Mouse (Mus musculus): Measurements from ENCODE around the gene Sytl4. TPM values are rescaled to one million over a fixed set of nuclear protein-coding genes. Genes with fewer than 3 reads are reported as not detected.

Gene Sytl4
- polyA plus RNA-seq, 1 experiment: 0.31 TPM

DNA sequence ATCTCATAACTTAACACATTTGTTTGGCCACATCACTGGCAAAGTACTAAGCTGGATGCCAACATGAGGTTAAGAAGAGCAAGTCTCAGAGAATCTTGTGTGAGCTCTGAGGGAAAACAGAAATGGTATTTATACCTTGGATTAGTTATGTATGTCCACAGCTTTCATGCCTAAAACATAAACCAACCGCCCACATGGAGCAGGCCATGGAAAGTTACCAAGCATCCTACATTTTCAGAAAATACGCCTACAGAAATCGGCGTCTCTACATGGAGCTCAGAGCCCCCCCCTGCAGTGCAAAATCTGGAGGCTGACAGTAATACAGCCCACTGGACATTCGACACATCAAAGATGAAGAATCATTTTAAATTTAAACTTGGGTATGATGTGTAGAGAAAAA, 93.5 kb downstream of the Sytl4 start:
- H3K27me3 ChIP-seq (ENCODE audit: control insufficient read depth, insufficient read depth, low read length, poor library complexity, severe bottlenecking): no peaks in the 10 kb centered on the region
- no peaks in the 10 kb centered on the region for H3K9me3 ChIP-seq (replicated peaks; ENCODE audit: control insufficient read depth, insufficient read depth, low read length, poor library complexity, severe bottlenecking)
- no peaks in the 10 kb centered on the region for H3K36me3 ChIP-seq (ENCODE audit: control insufficient read depth, insufficient read depth, low read length, poor library complexity, severe bottlenecking)
- TF ChIP-seq CTCF (IDR thresholded peaks at IDR 0.05; ENCODE audit: low read depth, low read length): no peak
- no peak for TF ChIP-seq EP300 (IDR thresholded peaks at IDR 0.05; ENCODE audit: insufficient read depth, low read depth, low read length)
- TF ChIP-seq POLR2A (IDR thresholded peaks at IDR 0.05; ENCODE audit: insufficient read depth, low read length): no peak
- H3K4me1 ChIP-seq (ENCODE audit: control insufficient read depth, insufficient read depth, low read length): no peaks in the 10 kb centered on the region
- no peak overlapping the region for H3K9ac ChIP-seq (ENCODE audit: low read depth, poor library complexity, severe bottlenecking)
- H3K27ac ChIP-seq (ENCODE audit: insufficient read depth, low read length): no peak overlapping the region
- H3K4me3 ChIP-seq (ENCODE audit: low read depth, low read length): no peak overlapping the region

DNA sequence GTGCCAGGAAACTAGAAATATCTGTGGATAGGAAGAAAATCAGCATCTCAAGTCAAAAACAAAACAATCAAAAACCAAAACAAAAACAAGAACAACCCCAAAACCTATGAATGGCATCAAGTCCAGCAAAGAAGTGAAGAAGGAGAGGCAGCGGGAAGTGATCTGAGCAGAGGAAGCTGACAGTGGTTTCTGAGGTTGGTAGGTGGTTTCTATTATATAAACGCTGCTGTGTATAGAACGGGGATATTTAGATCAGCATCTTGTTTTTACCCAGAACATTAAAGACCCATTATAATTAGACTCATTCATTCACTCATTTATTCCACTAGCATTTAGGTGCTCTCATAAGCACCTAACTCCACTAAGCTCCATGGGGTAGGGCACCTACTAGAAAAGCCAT, 94.3 kb downstream of the Sytl4 start:
- Histone ChIP-seq H3K36me3 (ENCODE audit: control insufficient read depth, insufficient read depth, low read length, poor library complexity, severe bottlenecking) (no peaks in the 10 kb centered on the region), H3K27me3 (ENCODE audit: control insufficient read depth, insufficient read depth, low read length, poor library complexity, severe bottlenecking) (no peaks in the 10 kb centered on the region), H3K4me1 (ENCODE audit: control insufficient read depth, insufficient read depth, low read length) (no peaks in the 10 kb centered on the region), H3K9ac (ENCODE audit: low read depth, poor library complexity, severe bottlenecking) (no peak overlapping the region), H3K9me3 (replicated peaks; ENCODE audit: control insufficient read depth, insufficient read depth, low read length, poor library complexity, severe bottlenecking) (no peaks in the 10 kb centered on the region), H3K4me3 (ENCODE audit: low read depth, low read length) (no peak overlapping the region), H3K27ac (ENCODE audit: insufficient read depth, low read length) (no peak overlapping the region)
- no peak for TF ChIP-seq EP300 (IDR thresholded peaks at IDR 0.05; ENCODE audit: insufficient read depth, low read depth, low read length)
- no peak for TF ChIP-seq CTCF (IDR thresholded peaks at IDR 0.05; ENCODE audit: low read depth, low read length)
- no peak for TF ChIP-seq POLR2A (IDR thresholded peaks at IDR 0.05; ENCODE audit: insufficient read depth, low read length)

Other genes starting within 250 kb of the Sytl4 start
- not detected in 2 replicates for gene Tnmd, start 130.8 kb downstream of the Sytl4 start, polyA plus RNA-seq (2011; ENCODE audit: insufficient read depth, insufficient read length, low read depth, missing spikeins)
- gene Tspan6, start 83.4 kb downstream of the Sytl4 start, polyA plus RNA-seq (2011; ENCODE audit: insufficient read depth, insufficient read length, low read depth, missing spikeins): 13.4 TPM in 2 replicates
- 0.52 and 0.87 TPM in 2 replicates for gene Srpx2, start 73.4 kb downstream of the Sytl4 start, polyA plus RNA-seq (2011; ENCODE audit: insufficient read depth, insufficient read length, low read depth, missing spikeins)
- gene Cstf2, start 77.4 kb upstream of the Sytl4 start, polyA plus RNA-seq (2011; ENCODE audit: insufficient read depth, insufficient read length, low read depth, missing spikeins): 74.3 and 76.1 TPM in 2 replicates
- 0.87 and 1.1 TPM in 2 replicates for gene Xkrx, start 180.3 kb upstream of the Sytl4 start, polyA plus RNA-seq (2011; ENCODE audit: insufficient read depth, insufficient read length, low read depth, missing spikeins)
- gene Arl13a, start 205.7 kb upstream of the Sytl4 start, polyA plus RNA-seq (2011; ENCODE audit: insufficient read depth, insufficient read length, low read depth, missing spikeins): not detected in 2 replicates
- not detected in 2 replicates for gene Nox1, start 240.1 kb upstream of the Sytl4 start, polyA plus RNA-seq (2011; ENCODE audit: insufficient read depth, insufficient read length, low read depth, missing spikeins)